Mouse (Mus musculus) neural tube, embryonic 12.5 days (tissue): ENCODE results near the gene Ddx46. TPM values are rescaled to one million over a fixed set of nuclear protein-coding genes. Genes with fewer than 3 reads are reported as not detected.
"Not testable (repeated sequence)": the region's sequence is repeated elsewhere in the genome, so short reads cannot be mapped to it uniquely, and the experiment has no call there.

Experiments
- ATAC-seq: fragments of 200-750 bp; cut with Nextera tagmentation; 2 replicates; pipeline ENCODE4 v1.8.0; 2017; ENCODE audit warnings: low read depth, mild to moderate bottlenecking, moderate TSS enrichment, moderate library complexity; ENCODE audit not compliant: low FRiP score
- H3K27ac ChIP-seq: fragments of 300-500 bp; sonication (generic); 2 replicates; pipeline ENCODE4 v1.5.1; 2016
- H3K27me3 ChIP-seq: fragments of 300-500 bp; sonication (generic); replicated peaks from 2 replicates; pipeline ENCODE4 v1.6.1; 2016; ENCODE audit warnings: mild to moderate bottlenecking
- H3K36me3 ChIP-seq: fragments of 300-500 bp; sonication (generic); 2 replicates; pipeline ENCODE4 v1.6.1; 2016; ENCODE audit warnings: mild to moderate bottlenecking
- H3K4me1 ChIP-seq: fragments of 300-500 bp; sonication (generic); 2 replicates; pipeline ENCODE4 v1.6.1; 2016
- H3K4me2 ChIP-seq: fragments of 300-500 bp; sonication (generic); replicated peaks from 2 replicates; pipeline ENCODE4 v1.6.1; 2016; ENCODE audit warnings: mild to moderate bottlenecking
- H3K4me3 ChIP-seq: fragments of 300-500 bp; sonication (generic); 2 replicates; pipeline ENCODE4 v1.5.1; 2016
- H3K9ac ChIP-seq: fragments of 300-500 bp; sonication (generic); 2 replicates; pipeline ENCODE4 v1.6.1; 2016; ENCODE audit warnings: mild to moderate bottlenecking
- H3K9me3 ChIP-seq: fragments of 300-500 bp; sonication (generic); 2 replicates; pipeline ENCODE4 v1.6.1; 2016; ENCODE audit warnings: mild to moderate bottlenecking
- WGBS: fragments of 180-500 bp; shearing (Covaris S2); methylation state at CpG from one replicate; pipeline ENCODE4 v1.1.7; 2016; 5-methylcytosine and 5-hydroxymethylcytosine counted together
- polyA plus RNA-seq: library from polyadenylated mRNA; unstranded; fragments of >200 nt; fragmentation: Nextera tagmentation; extraction: Ambion mirVana; gene quantifications from 2 replicates; pipeline ENCODE4 v1.2.1, GENCODE M21; 2016

Gene Ddx46
- polyA plus RNA-seq, 1 experiment from 2014 or later = 43.5 TPM

GRCm38 (mm10) chr13:55607624-55608006, 27.2 kb upstream of the Ddx46 start:
- no peak overlapping the region for H3K27ac ChIP-seq
- no peak for ATAC-seq
- no peak overlapping the region for H3K4me3 ChIP-seq
- no peaks in the 10 kb centered on the region for H3K9me3 ChIP-seq
- WGBS = 91% methylated on average over 2 of the region's 2 CpGs
- H3K9ac ChIP-seq = no peak overlapping the region
- peaks cover 63% of the 10 kb centered on the region for H3K36me3 ChIP-seq
- no peaks in the 10 kb centered on the region for H3K4me1 ChIP-seq
- no peaks in the 10 kb centered on the region for H3K27me3 ChIP-seq
- no peak overlapping the region for H3K4me2 ChIP-seq

- no peaks in the 10 kb centered on the region for H3K9me3 ChIP-seq
- WGBS = 90% methylated on average over 7 of the region's 7 CpGs
- H3K27ac ChIP-seq = no peak overlapping the region
- ATAC-seq = no peak
- H3K4me3 ChIP-seq = no peak overlapping the region
- H3K4me1 ChIP-seq = no peaks in the 10 kb centered on the region
- no peak overlapping the region for H3K4me2 ChIP-seq
- no peaks in the 10 kb centered on the region for H3K27me3 ChIP-seq
- H3K9ac ChIP-seq = no peak overlapping the region
- H3K36me3 ChIP-seq = peaks cover 38% of the 10 kb centered on the region
Observed at GRCm38 (mm10) chr13:55611996-55612395, 22.8 kb upstream of the Ddx46 start.

DNA sequence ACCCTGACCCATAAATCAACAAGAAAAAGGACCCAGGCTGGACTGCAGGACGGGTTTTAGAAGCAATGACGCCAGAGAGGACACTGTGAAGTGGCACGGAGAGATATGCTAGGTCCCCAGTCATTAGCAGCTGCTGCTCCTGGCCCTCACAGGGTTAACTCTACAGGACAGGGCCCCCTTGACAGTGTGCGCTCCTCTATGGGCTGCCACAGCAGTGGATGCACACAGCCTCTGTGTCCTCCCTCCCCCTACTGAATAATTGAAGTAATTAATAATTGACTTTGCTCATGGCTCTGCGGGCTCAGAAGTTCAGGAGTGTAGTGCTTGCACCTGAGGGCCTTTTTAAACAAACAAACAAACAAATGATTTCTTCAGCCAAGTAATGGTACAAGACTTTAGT, 21.4 kb upstream of the Ddx46 start:
- WGBS = 45% methylated on average over 5 of the region's 5 CpGs
- no peak overlapping the region for H3K27ac ChIP-seq
- peaks cover 23% of the 10 kb centered on the region for H3K36me3 ChIP-seq
- H3K27me3 ChIP-seq = no peaks in the 10 kb centered on the region
- no peak overlapping the region for H3K4me3 ChIP-seq
- H3K9ac ChIP-seq = no peak overlapping the region
- no peaks in the 10 kb centered on the region for H3K9me3 ChIP-seq
- H3K4me1 ChIP-seq = no peaks in the 10 kb centered on the region
- ATAC-seq = no peak
- no peak overlapping the region for H3K4me2 ChIP-seq

- 94% methylated on average over 4 of the region's 4 CpGs for WGBS
- no peak overlapping the region for H3K4me3 ChIP-seq
- H3K27ac ChIP-seq = no peak overlapping the region
- ATAC-seq = no peak
- peaks cover 11% of the 10 kb centered on the region for H3K4me1 ChIP-seq
- no peaks in the 10 kb centered on the region for H3K36me3 ChIP-seq
- H3K27me3 ChIP-seq = no peaks in the 10 kb centered on the region
- H3K9ac ChIP-seq = no peak overlapping the region
- no peaks in the 10 kb centered on the region for H3K9me3 ChIP-seq
- no peak overlapping the region for H3K4me2 ChIP-seq
Observed at GRCm38 (mm10) chr13:55619328-55619727, 15.5 kb upstream of the Ddx46 start.

DNA sequence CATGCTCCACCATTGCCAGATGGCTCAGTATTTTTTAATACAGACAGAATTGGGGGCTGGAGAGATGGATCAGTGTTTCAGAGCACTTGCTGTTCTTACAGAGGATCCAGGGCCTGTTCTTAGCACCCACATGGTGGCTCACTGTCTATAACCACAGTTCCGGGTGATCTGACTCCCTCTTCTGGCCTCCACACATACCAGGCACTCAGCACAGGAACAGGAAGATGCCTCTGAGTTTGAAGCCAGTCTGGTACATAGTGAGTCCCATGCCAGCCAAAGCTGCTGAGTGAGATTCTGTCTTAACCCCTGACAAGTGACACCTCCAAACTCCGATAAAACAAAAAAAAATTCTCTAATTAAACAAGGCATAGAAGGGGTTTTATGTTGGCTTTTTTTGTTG, 14.6 kb upstream of the Ddx46 start:
- H3K27ac ChIP-seq = no peak overlapping the region
- peaks cover 4% of the 10 kb centered on the region; the same call in 1 of the 2 replicates for H3K36me3 ChIP-seq
- H3K27me3 ChIP-seq = no peaks in the 10 kb centered on the region
- H3K4me3 ChIP-seq = no peak overlapping the region
- H3K9me3 ChIP-seq = no peaks in the 10 kb centered on the region
- no peak overlapping the region for H3K4me2 ChIP-seq
- no peak overlapping the region for H3K9ac ChIP-seq
- 87% methylated on average over 2 of the region's 2 CpGs for WGBS
- H3K4me1 ChIP-seq = peaks cover 19% of the 10 kb centered on the region
- ATAC-seq = no peak

DNA sequence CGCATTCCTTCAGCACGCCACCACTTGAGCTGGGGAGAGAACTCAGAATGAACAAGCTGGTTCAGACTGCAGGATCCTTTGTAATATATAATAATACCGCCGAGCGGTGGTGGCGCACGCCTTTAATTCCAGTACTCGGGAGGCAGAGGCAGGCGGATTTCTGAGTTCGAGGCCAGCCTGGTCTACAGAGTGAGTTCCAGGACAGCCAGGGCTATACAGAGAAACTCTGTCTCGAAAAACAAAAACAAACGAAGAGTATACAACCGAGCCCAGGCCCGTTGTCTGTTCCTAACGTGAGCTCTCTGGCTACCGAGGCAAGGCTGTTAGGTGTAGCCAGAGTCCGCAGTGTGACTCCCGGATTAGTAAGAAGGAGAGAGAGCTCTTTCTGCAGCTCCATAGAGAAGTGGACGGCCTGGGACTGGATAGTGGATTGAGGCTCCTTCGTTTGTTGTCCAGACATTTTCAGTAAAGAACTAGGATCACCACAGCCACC, 12.6 kb upstream of the Ddx46 start:
- H3K27ac ChIP-seq, H3K27me3 ChIP-seq, H3K9me3 ChIP-seq, ATAC-seq: not testable (repeated sequence)
- H3K4me1 ChIP-seq = peaks cover 19% of the 10 kb centered on the region
- peak overlapping the region; percentile 79 for H3K4me2 ChIP-seq
- 29% methylated on average over 20 of the region's 20 CpGs for WGBS
- peak overlapping the region; percentile 62 for H3K4me3 ChIP-seq
- peaks cover 13% of the 10 kb centered on the region for H3K36me3 ChIP-seq
- H3K9ac ChIP-seq = peak overlapping the region; percentile 76

DNA sequence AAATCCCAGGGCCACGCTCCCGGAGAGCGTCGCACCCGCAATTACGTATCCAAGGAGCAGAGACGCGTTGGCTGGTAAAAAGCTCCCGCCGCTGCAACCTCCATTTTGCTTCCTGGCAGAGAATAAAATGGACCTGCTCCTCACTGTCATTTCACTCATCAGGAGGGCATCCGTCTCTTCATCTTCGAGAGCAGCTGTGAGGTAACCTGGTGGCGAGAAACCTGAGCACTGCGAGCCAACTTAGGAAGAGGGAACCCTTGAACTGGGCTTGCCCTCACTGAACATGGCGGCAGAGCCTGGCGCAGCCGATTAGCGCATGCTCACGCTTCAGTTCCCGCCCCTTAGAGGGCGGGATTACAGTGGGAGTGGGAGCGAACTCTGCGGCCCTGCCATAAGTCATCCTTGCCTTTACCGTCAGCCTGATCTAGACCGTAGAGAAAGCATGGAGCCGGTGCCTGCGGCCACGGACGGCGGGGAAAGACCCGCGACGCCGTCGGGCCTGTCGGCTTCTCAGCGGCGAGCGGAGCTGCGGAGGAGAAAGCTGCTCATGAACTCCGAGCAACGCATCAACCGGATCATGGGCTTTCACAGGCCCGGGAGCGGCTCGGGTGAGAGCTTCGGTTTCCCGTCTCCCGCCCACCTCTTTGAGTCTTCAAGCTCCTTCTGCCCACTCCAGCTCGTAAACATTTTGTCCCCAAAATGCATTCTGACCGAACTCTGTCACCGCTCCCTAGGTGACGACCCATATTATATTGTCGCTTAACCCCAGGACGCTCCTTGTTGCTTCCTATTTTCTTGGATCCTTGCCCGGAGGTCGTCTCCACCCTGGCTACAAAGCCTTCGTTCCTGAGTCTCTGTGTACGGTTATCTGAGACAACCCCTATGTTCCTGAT, 11.9 kb upstream of the Ddx46 start, which contains the start of gene Caml:
TSS of gene Caml (plus strand) at position 357 of the 893 bp plus-strand sequence.
- no peaks in the 10 kb centered on the region for H3K27me3 ChIP-seq
- H3K9me3 ChIP-seq = no peaks in the 10 kb centered on the region
- H3K4me3 ChIP-seq = peak within 1 kb of the TSS; percentile 62
- H3K4me2 ChIP-seq = peak within 1 kb of the TSS; percentile 79
- ATAC-seq = peak; percentile 99
- H3K9ac ChIP-seq = peak within 1 kb of the TSS; percentile 76
- H3K27ac ChIP-seq = peak within 1 kb of the TSS; percentile 81; the same call in 1 of the 2 replicates
- H3K36me3 ChIP-seq = peaks cover 16% of the 10 kb centered on the region
- WGBS = under 1% methylated on average over 59 of the region's 59 CpGs
- H3K4me1 ChIP-seq = peaks cover 19% of the 10 kb centered on the region

- peak overlapping the region; percentile 92 for H3K9ac ChIP-seq
- H3K9me3 ChIP-seq = no peaks in the 10 kb centered on the region
- H3K27me3 ChIP-seq = no peaks in the 10 kb centered on the region
- H3K4me3 ChIP-seq = peak overlapping the region; percentile 98
- peak overlapping the region; percentile 48; the same call in 1 of the 2 replicates for H3K27ac ChIP-seq
- WGBS = under 1% methylated on average over 40 of the region's 40 CpGs
- peak overlapping the region; percentile 79 for H3K4me2 ChIP-seq
- peaks cover 10% of the 10 kb centered on the region for H3K4me1 ChIP-seq
- ATAC-seq = peak; percentile 56
- H3K36me3 ChIP-seq = peaks cover 53% of the 10 kb centered on the region
Observed at GRCm38 (mm10) chr13:55635146-55635571, 332 bp downstream of the Ddx46 start.

DNA sequence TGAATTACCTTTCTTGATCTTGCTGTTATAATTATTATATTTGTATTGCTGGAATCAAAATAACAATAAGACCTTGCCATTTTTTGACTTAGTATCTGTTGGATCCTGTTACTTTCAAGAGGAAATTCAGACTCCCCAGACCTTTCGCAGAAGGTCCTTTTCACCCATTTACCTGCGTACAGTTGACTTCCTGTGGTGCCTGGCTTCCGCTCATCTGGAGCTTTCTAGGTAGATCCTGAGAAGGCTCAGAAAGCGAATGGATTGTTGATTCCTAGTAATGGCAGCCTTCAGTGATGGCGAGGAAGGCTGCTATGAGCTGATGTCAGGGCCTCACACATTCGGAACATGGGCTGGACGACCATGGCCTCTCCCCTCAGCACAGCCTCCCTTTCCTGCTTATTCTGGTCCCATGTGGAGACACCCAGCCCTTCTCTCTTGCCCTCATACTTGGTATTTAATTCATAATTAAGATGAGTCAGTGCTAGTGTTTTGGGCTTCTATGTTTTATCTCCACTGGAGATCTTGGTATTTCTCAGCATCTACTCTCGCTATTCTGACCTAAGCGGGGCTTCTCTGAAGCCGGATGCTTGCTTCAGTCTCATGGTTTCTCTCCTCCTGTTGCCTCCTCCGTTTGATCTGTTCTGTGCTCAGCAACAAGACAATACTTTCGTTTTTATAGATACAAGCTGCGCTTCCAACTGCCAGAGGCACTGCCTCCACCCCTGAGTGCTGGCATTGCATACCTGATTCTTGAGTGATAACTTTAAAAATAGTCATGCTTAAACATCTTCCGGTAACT, 1.6 kb downstream of the Ddx46 start:
- H3K9me3 ChIP-seq = no peaks in the 10 kb centered on the region
- peak overlapping the region; percentile 79 for H3K4me2 ChIP-seq
- no peak overlapping the region for H3K4me3 ChIP-seq
- peaks cover 10% of the 10 kb centered on the region for H3K4me1 ChIP-seq
- ATAC-seq = no peak
- H3K27me3 ChIP-seq = no peaks in the 10 kb centered on the region
- no peak overlapping the region for H3K9ac ChIP-seq
- H3K27ac ChIP-seq = no peak overlapping the region
- WGBS = 93% methylated on average over 14 of the region's 14 CpGs
- H3K36me3 ChIP-seq = peaks cover 52% of the 10 kb centered on the region

- H3K4me1 ChIP-seq, H3K9ac ChIP-seq, H3K4me3 ChIP-seq, H3K9me3 ChIP-seq, H3K4me2 ChIP-seq, H3K27me3 ChIP-seq, ATAC-seq, H3K27ac ChIP-seq: not testable (repeated sequence)
- WGBS = 64% methylated on average over 8 of the region's 8 CpGs
- peaks cover 41% of the 10 kb centered on the region for H3K36me3 ChIP-seq
Observed at GRCm38 (mm10) chr13:55640480-55640879, 5.7 kb downstream of the Ddx46 start.

DNA sequence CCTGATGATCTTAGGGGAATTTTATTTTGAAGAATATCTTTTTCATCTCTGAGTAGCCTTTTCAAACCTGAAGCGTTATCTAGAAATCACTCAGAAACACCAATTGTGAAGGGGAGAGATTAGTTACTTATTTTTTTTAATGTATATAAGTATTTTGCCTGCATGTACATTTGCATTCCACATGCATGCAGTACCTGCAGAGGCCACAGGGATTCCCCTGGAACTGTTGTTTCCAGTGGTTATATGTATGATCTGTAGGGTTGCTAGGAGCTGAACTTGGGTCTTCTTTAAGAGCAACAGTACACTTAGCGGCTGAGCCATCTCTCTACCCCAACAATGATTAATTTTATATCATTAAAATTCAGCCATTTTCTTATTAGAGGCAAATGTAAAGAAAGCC, 9.7 kb downstream of the Ddx46 start:
- Histone ChIP-seq H3K36me3 (peaks cover 63% of the 10 kb centered on the region), H3K4me1 (no peaks in the 10 kb centered on the region)
- no peak for ATAC-seq

DNA sequence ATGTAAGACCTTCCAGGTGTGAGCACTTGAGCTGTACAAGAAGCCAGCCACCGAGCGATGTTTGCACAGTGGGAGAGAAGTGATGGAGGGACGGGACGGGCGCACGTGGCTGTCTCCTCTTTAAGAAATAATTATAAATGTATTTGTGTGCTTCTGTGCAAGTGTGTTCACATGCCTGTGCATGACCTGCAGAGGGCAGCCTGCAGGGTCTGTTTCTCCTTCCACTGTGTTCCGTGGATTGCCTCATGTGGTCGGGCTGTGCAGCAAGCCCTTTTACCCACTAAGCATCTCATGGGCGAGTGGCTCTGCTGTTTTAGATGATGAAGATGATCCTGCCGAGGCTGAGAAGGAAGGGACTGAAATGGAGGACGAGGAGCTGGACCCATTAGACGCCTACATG, 15.3 kb downstream of the Ddx46 start:
- no peak overlapping the region for H3K4me2 ChIP-seq
- no peak overlapping the region for H3K4me3 ChIP-seq
- H3K9ac ChIP-seq = no peak overlapping the region
- H3K27ac ChIP-seq = no peak overlapping the region
- no peak for ATAC-seq
- H3K4me1 ChIP-seq = no peaks in the 10 kb centered on the region
- 91% methylated on average over 12 of the region's 12 CpGs for WGBS
- H3K27me3 ChIP-seq = no peaks in the 10 kb centered on the region
- peaks cover 97% of the 10 kb centered on the region for H3K36me3 ChIP-seq
- no peaks in the 10 kb centered on the region for H3K9me3 ChIP-seq

More for the DNA sequence above, 9.7 kb downstream of the Ddx46 start:
- no peak overlapping the region for H3K9ac ChIP-seq
- H3K4me3 ChIP-seq = no peak overlapping the region
- no peaks in the 10 kb centered on the region for H3K9me3 ChIP-seq
- H3K27ac ChIP-seq = no peak overlapping the region
- 87% methylated on average over 2 of the region's 2 CpGs for WGBS
- H3K4me2 ChIP-seq = no peak overlapping the region
- H3K27me3 ChIP-seq = no peaks in the 10 kb centered on the region
